Mouse (Mus musculus) kidney, postnatal 0 days (tissue): Measurements from ENCODE around the gene Dcbld1. TPM values are rescaled to one million over a fixed set of nuclear protein-coding genes. Genes with fewer than 3 reads are reported as not detected.
A peak's percentile ranks its signal among the peaks of the same experiment; 100 is the strongest.

Experiments used
- ATAC-seq: fragments of 200-750 bp; cut with Nextera tagmentation; replicated peaks from 2 replicates; pipeline ENCODE4 v1.8.0; 2017; ENCODE audit warnings: low read depth, moderate number of reproducible peaks, moderate TSS enrichment, moderate library complexity; ENCODE audit not compliant: low FRiP score
- DNase-seq: peaks from one replicate; pipeline ENCODE4 v3.0.0-alpha.2; 2016; ENCODE audit warnings: low spot score
- H3K27ac ChIP-seq: fragments of 300-500 bp; sonication (generic); 2 replicates; pipeline ENCODE4 v1.5.1; 2014; ENCODE audit warnings: mild to moderate bottlenecking
- H3K27me3 ChIP-seq: fragments of 300-500 bp; sonication (generic); 2 replicates; pipeline ENCODE4 v1.6.1; 2014; ENCODE audit warnings: low read length, mixed read lengths; ENCODE audit not compliant: insufficient read depth
- H3K36me3 ChIP-seq: fragments of 300-500 bp; sonication (generic); 2 replicates; pipeline ENCODE4 v1.6.1; 2014; ENCODE audit warnings: low read length, mixed read lengths; ENCODE audit not compliant: insufficient read depth
- H3K4me1 ChIP-seq: fragments of 300-500 bp; sonication (generic); replicated peaks from 2 replicates; pipeline ENCODE4 v1.6.1; 2014; ENCODE audit warnings: antibody characterized with exemption, low read length, mixed read lengths; ENCODE audit not compliant: insufficient read depth
- H3K4me2 ChIP-seq: fragments of 300-500 bp; sonication (generic); 2 replicates; pipeline ENCODE4 v1.6.1; 2014; ENCODE audit warnings: mild to moderate bottlenecking, low read length, moderate library complexity, mixed read lengths
- H3K4me3 ChIP-seq: fragments of 300-500 bp; sonication (generic); replicated peaks from 2 replicates; pipeline ENCODE4 v1.5.1; 2014; ENCODE audit warnings: low read depth, low read length
- H3K9ac ChIP-seq: fragments of 300-500 bp; sonication (generic); 2 replicates; pipeline ENCODE4 v1.6.1; 2014; ENCODE audit warnings: low read depth, low read length
- H3K9me3 ChIP-seq: fragments of 300-500 bp; sonication (generic); replicated peaks from 2 replicates; pipeline ENCODE4 v1.6.1; 2016; ENCODE audit warnings: low read length, inconsistent platforms, mixed read lengths
- CTCF ChIP-seq: IDR thresholded peaks from 2 replicates; pipeline ENCODE4 v1.5.1; 2016; ENCODE audit warnings: antibody characterized with exemption, low read depth, mild to moderate bottlenecking, moderate library complexity
- WGBS: fragments of 180-500 bp; shearing (Covaris S2); extraction: QIAGEN DNeasy Blood & Tissue Kit; methylation state at CpG from one replicate; pipeline ENCODE4 v1.1.7; 2014; 5-methylcytosine and 5-hydroxymethylcytosine counted together
- polyA plus RNA-seq: library from polyadenylated mRNA; unstranded; fragments of >200 nt; fragmentation: Nextera tagmentation; extraction: Ambion mirVana; gene quantifications from 2 replicates; pipeline ENCODE4 v1.2.1, GENCODE M21; 2015

The Dcbld1 gene
- polyA plus RNA-seq, 1 experiment from 2014 or later = 23.4 TPM

DNA sequence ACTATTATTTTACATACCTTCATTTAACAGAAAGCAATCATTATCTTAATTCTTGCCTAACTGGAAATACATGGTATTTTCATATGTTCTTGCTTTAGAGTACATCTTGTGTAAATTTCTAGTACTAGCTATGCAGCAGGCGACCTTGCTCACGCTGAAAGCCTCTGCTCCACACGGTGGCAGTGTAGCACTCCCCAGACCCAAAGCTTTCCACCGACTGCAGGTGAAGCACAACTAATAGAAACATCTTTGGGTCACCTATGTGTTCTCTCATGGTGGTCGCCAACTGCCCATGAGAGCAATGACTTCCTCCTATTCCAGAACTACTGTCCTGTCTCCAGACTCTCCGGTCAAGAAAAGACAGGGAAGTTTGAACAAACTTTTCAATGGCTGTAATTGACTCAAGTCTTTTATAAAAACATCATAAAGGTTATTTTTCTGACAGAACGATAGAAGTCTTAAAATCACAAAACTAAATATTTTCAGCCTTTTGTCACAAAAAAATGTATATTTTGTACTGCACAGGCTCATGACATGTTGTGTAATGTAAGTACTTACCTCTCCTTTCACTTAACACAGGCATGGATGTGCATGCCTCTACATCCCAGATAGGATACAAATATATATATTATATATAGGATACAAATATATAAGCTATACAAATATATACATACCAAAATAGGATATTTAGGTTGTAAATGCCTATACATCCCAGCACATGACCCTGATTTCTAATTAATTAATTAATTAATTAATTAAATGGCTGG lies 16.4 kb upstream of the Dcbld1 start:
- Histone ChIP-seq H3K27me3 (no peaks in the 10 kb centered on the region), H3K4me2 (no peak overlapping the region), H3K27ac (no peak overlapping the region), H3K4me1 (no peaks in the 10 kb centered on the region), H3K36me3 (no peaks in the 10 kb centered on the region), H3K9ac (no peak overlapping the region), H3K9me3 (no peaks in the 10 kb centered on the region), H3K4me3 (no peak overlapping the region)
- ATAC-seq (no peak), DNase-seq (peak; percentile 68)
- TF ChIP-seq CTCF = peak; percentile 87
- WGBS = 24% methylated on average over 7 of the region's 7 CpGs

DNA sequence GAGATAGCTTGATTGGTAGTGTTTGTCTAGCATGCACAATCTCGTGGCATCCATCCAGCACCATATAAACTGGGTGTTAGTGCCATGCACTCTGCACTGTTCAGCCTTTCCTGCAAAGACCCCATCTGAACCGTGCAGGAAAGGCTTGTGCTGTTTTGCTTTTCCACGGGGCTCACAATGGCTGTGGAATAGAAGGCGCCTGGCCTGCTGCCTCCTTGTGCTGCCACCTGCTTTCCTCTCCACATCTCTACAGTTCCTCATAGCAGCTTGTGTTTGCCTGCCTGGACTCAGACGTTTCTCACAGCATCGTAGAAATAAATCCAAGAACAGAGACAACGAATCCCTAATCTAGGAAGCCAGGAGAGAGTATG lies 15.9 kb upstream of the Dcbld1 start:
- 0 out of 2 replicates have a peak overlapping the region, but pooled peaks have one; percentile 8 for H3K27ac ChIP-seq

DNA sequence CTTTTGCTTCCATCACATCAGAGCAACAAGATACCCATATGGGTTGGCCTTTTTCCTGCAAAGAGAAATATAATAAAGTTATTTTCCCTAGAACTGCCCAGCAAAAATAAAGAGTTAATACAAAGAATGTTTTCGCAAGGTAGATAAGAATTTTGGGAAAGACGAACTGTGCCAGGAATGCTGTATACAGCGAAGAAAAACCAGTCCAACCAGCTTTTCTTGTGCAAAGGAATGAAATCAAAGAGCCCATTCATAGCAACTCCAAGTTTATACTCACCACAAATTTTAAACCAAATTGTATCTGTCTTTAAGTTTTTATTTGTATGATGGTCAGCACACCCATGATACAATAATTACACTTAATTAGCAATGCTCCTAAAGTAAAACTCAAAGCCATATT lies 13.8 kb upstream of the Dcbld1 start:
- WGBS = 60% methylated on average over 3 of the region's 3 CpGs
- Histone ChIP-seq H3K4me2 (no peak overlapping the region), H3K4me3 (no peak overlapping the region), H3K4me1 (no peaks in the 10 kb centered on the region), H3K9me3 (no peaks in the 10 kb centered on the region), H3K27me3 (no peaks in the 10 kb centered on the region), H3K36me3 (no peaks in the 10 kb centered on the region), H3K9ac (no peak overlapping the region), H3K27ac (no peak overlapping the region)
- no peak for ATAC-seq
- no peak for TF ChIP-seq CTCF
- no peak for DNase-seq

More for the DNA sequence above, 15.9 kb upstream of the Dcbld1 start:
- peak; percentile 34; the same call in 1 of the 2 replicates for TF ChIP-seq CTCF
- H3K27me3 ChIP-seq = no peaks in the 10 kb centered on the region
- no peak overlapping the region for H3K4me2 ChIP-seq
- no peak for ATAC-seq
- no peaks in the 10 kb centered on the region for H3K36me3 ChIP-seq
- WGBS = 52% methylated on average over 7 of the region's 7 CpGs
- no peaks in the 10 kb centered on the region for H3K4me1 ChIP-seq
- no peak overlapping the region for H3K4me3 ChIP-seq
- DNase-seq = no peak
- no peak overlapping the region for H3K9ac ChIP-seq
- H3K9me3 ChIP-seq = no peaks in the 10 kb centered on the region

DNA sequence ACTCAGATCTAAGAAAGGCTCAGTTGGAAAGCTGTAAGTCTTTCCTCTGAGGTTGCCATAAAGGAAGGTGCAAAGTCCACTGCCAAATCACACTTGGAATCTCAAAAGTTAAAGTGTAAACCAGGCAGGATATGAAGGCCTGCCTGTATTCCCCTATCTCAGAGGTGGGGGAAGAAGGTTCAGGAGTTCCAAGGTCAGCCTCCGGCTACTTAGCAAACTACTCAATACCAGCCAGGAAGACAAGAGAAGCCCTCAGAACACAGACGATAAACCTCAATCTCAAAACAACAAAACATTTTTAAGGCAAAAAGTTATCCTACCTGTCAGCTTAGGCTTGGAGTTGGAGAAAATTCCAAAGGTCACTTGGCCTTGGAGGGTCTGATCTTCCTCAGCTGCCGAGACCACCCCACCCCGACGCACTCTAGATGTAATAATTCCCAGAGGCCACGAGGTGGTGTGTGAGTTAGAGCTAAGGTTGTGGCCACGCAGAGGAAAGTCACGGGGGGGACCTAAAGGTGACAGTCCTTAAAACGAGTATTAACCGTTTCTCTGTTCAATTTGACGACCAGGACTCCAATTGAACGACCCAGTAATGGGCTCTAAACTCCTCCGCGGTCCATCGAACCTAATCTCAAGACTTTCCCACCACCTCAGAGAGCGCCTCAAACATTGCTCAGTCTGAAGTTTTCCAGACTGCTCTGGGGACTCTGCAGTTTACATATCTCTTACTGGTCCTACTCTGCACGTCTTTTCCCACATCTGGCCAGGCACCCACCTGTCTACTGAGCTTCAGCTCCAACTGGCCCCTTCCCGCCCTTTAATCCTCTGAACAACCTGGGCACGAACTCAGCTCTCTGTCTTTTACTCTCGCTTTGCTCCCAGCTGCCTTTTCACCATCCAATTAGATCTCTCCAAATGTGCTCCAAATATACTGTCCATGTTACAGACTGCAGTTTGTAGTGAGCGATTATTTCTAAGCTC lies 933 bp upstream of the Dcbld1 start:
- 4% methylated on average over 21 of the region's 21 CpGs for WGBS
- Histone ChIP-seq H3K4me3 (peak overlapping the region; percentile 85), H3K9me3 (no peaks in the 10 kb centered on the region), H3K4me1 (peaks cover 18% of the 10 kb centered on the region; the same call in 1 of the 2 replicates), H3K36me3 (no peaks in the 10 kb centered on the region), H3K9ac (peak overlapping the region; percentile 93), H3K27ac (peak overlapping the region; percentile 91), H3K4me2 (peak overlapping the region; percentile 86), H3K27me3 (no peaks in the 10 kb centered on the region)
- ATAC-seq = peak; percentile 68
- TF ChIP-seq CTCF = peak; percentile 67
- DNase-seq = peak; percentile 67

DNA sequence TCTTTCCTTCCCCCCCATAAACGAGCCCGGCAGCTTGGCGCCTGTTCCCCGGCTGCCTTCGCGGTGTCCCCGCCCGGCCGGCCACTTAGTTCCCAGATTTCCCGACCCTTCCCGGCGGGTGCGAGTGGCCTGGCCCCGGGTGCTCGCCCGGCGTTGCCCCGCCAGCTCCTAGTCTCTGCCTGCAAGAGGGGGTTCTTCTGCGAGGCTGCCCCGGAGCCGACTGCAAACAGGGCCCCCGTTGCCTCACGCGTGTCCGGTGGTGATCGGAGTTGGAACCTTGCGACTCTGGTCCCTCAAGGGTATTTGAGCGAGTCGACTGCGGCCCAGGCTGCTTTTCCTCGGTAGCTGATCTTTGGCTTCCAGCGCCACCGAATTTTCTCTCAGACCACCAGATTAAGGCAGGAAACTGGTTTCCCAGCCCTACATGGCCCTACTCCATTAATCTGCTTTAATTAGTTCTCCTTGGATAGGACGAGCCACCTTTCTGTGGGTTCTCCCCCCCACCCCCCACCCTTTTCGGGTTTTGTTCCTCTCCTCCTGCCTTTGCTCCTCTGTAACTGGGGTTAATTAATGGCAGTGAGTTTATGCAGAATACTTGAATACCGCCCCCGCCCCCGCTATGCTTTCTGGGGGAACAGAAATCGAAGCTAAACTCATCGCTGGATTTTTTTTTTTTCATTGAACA lies 692 bp downstream of the Dcbld1 start:
- Histone ChIP-seq H3K36me3 (no peaks in the 10 kb centered on the region), H3K4me1 (peaks cover 18% of the 10 kb centered on the region; the same call in 1 of the 2 replicates), H3K4me2 (peak overlapping the region; percentile 86), H3K9me3 (no peaks in the 10 kb centered on the region), H3K27ac (peak overlapping the region; percentile 91), H3K4me3 (peak overlapping the region; percentile 85), H3K27me3 (no peaks in the 10 kb centered on the region), H3K9ac (peak overlapping the region; percentile 93)
- TF ChIP-seq CTCF = no peak
- DNase-seq (peak; percentile 41), ATAC-seq (peak; percentile 27)
- under 1% methylated on average over 33 of the region's 40 CpGs for WGBS

DNA sequence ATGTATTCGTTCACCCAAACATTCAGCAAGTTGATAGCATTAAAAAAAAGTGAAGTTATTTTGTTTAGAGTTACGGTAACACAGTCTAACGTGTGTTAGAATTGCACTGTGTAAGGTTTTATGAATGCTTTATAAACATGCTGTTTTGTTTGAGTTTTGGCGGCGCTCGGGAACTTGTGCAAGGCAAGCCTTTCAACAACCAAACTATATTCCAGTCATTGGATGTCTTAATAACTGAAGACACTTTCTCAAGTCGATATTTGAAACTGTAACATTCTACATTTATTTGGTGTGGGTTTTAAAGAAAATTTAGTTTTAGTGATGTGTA lies 1.2 kb downstream of the Dcbld1 start:
- H3K27ac ChIP-seq = no peak overlapping the region
- ATAC-seq = no peak
- no peaks in the 10 kb centered on the region for H3K27me3 ChIP-seq
- H3K4me1 ChIP-seq = peaks cover 18% of the 10 kb centered on the region; the same call in 1 of the 2 replicates
- H3K9ac ChIP-seq = peak overlapping the region; percentile 93
- no peaks in the 10 kb centered on the region for H3K36me3 ChIP-seq
- DNase-seq = no peak
- H3K4me3 ChIP-seq = peak overlapping the region; percentile 85
- H3K9me3 ChIP-seq = no peaks in the 10 kb centered on the region
- WGBS = 11% methylated on average over 7 of the region's 7 CpGs
- TF ChIP-seq CTCF = no peak
- H3K4me2 ChIP-seq = peak overlapping the region; percentile 86
